Mouse (Mus musculus) neural tube, embryonic 12.5 days (tissue): Measurements from ENCODE around the gene Gm266. TPM values are rescaled to one million over a fixed set of nuclear protein-coding genes. Genes with fewer than 3 reads are reported as not detected.

Experiments
- ATAC-seq: fragments of 200-750 bp; cut with Nextera tagmentation; 2 replicates; pipeline ENCODE4 v1.8.0; 2017; ENCODE audit warnings: low read depth, mild to moderate bottlenecking, moderate TSS enrichment, moderate library complexity; ENCODE audit not compliant: low FRiP score
- H3K27ac ChIP-seq: fragments of 300-500 bp; sonication (generic); 2 replicates; pipeline ENCODE4 v1.5.1; 2016
- H3K27me3 ChIP-seq: fragments of 300-500 bp; sonication (generic); replicated peaks from 2 replicates; pipeline ENCODE4 v1.6.1; 2016; ENCODE audit warnings: mild to moderate bottlenecking
- H3K36me3 ChIP-seq: fragments of 300-500 bp; sonication (generic); 2 replicates; pipeline ENCODE4 v1.6.1; 2016; ENCODE audit warnings: mild to moderate bottlenecking
- H3K4me1 ChIP-seq: fragments of 300-500 bp; sonication (generic); 2 replicates; pipeline ENCODE4 v1.6.1; 2016
- H3K4me2 ChIP-seq: fragments of 300-500 bp; sonication (generic); replicated peaks from 2 replicates; pipeline ENCODE4 v1.6.1; 2016; ENCODE audit warnings: mild to moderate bottlenecking
- H3K4me3 ChIP-seq: fragments of 300-500 bp; sonication (generic); 2 replicates; pipeline ENCODE4 v1.5.1; 2016
- H3K9ac ChIP-seq: fragments of 300-500 bp; sonication (generic); 2 replicates; pipeline ENCODE4 v1.6.1; 2016; ENCODE audit warnings: mild to moderate bottlenecking
- H3K9me3 ChIP-seq: fragments of 300-500 bp; sonication (generic); 2 replicates; pipeline ENCODE4 v1.6.1; 2016; ENCODE audit warnings: mild to moderate bottlenecking
- WGBS: fragments of 180-500 bp; shearing (Covaris S2); methylation state at CpG from one replicate; pipeline ENCODE4 v1.1.7; 2016; 5-methylcytosine and 5-hydroxymethylcytosine counted together
- polyA plus RNA-seq: library from polyadenylated mRNA; unstranded; fragments of >200 nt; fragmentation: Nextera tagmentation; extraction: Ambion mirVana; gene quantifications from 2 replicates; pipeline ENCODE4 v1.2.1, GENCODE M21; 2016

The Gm266 gene
- polyA plus RNA-seq, 1 experiment from 2014 or later = 2.5 TPM

- H3K36me3 ChIP-seq = no peaks in the 10 kb centered on the region
- H3K4me1 ChIP-seq = peaks cover 9% of the 10 kb centered on the region; the same call in 1 of the 2 replicates
- no peak overlapping the region for H3K9ac ChIP-seq
- no peak overlapping the region for H3K4me3 ChIP-seq
- H3K4me2 ChIP-seq = no peak overlapping the region
- H3K27ac ChIP-seq = no peak overlapping the region
- 0 out of 2 replicates have a peak, but pooled peaks cover 3% of the 10 kb centered on the region for H3K27me3 ChIP-seq
- WGBS = 49% methylated on average over 5 of the region's 5 CpGs
- ATAC-seq = no peak
- 0 out of 2 replicates have a peak, but pooled peaks cover 7% of the 10 kb centered on the region for H3K9me3 ChIP-seq
These were observed 14.0 kb upstream of the Gm266 start for GRCm38 (mm10) chr12:111499617-111500016.

- no peaks in the 10 kb centered on the region for H3K36me3 ChIP-seq
- H3K4me1 ChIP-seq = peaks cover 9% of the 10 kb centered on the region; the same call in 1 of the 2 replicates
- peaks cover 1% of the 10 kb centered on the region; the same call in 1 of the 2 replicates for H3K9me3 ChIP-seq
- H3K27me3 ChIP-seq = no peaks in the 10 kb centered on the region
- no peak overlapping the region for H3K9ac ChIP-seq
- no peak overlapping the region for H3K27ac ChIP-seq
- H3K4me3 ChIP-seq = no peak overlapping the region
- ATAC-seq = no peak
- 54% methylated on average over 2 of the region's 2 CpGs for WGBS
- H3K4me2 ChIP-seq = no peak overlapping the region
These were observed 11.5 kb upstream of the Gm266 start for GRCm38 (mm10) chr12:111497076-111497475.

DNA sequence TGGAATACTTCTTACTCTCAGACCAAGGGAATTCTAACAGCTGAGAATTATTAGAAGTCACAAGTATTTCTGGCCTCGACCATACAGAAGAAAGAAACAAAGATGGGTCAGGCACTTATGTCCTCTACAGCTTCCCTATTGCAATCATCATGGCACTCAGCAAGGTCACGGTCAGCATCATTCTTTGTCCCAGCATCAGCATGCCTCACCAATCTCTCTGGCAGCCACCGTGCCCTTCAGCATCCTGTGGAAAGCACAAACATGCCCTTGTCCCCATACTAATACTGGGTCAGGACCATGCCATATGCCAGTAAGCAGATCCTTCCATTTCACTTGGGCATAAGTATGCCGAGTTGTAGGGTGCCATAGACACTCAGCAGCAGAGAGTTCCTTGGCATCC lies 9.3 kb upstream of the Gm266 start:
- no peak overlapping the region for H3K4me2 ChIP-seq
- H3K36me3 ChIP-seq = no peaks in the 10 kb centered on the region
- no peak overlapping the region for H3K27ac ChIP-seq
- no peak overlapping the region for H3K4me3 ChIP-seq
- H3K4me1 ChIP-seq = no peaks in the 10 kb centered on the region
- no peaks in the 10 kb centered on the region; the same call in 1 of the 2 replicates for H3K9me3 ChIP-seq
- H3K9ac ChIP-seq = no peak overlapping the region
- 66% methylated on average over 4 of the region's 4 CpGs for WGBS
- no peak for ATAC-seq
- H3K27me3 ChIP-seq = no peaks in the 10 kb centered on the region

- H3K9ac ChIP-seq = no peak overlapping the region
- H3K4me1 ChIP-seq = peaks cover 13% of the 10 kb centered on the region
- no peak for ATAC-seq
- no peaks in the 10 kb centered on the region for H3K36me3 ChIP-seq
- H3K9me3 ChIP-seq = no peaks in the 10 kb centered on the region; the same call in 1 of the 2 replicates
- H3K27me3 ChIP-seq = peaks cover 49% of the 10 kb centered on the region
- H3K27ac ChIP-seq = no peak overlapping the region
- no peak overlapping the region for H3K4me3 ChIP-seq
- 71% methylated on average over 11 of the region's 11 CpGs for WGBS
- H3K4me2 ChIP-seq = no peak overlapping the region
These were observed 3.7 kb upstream of the Gm266 start for GRCm38 (mm10) chr12:111489261-111489865.

DNA sequence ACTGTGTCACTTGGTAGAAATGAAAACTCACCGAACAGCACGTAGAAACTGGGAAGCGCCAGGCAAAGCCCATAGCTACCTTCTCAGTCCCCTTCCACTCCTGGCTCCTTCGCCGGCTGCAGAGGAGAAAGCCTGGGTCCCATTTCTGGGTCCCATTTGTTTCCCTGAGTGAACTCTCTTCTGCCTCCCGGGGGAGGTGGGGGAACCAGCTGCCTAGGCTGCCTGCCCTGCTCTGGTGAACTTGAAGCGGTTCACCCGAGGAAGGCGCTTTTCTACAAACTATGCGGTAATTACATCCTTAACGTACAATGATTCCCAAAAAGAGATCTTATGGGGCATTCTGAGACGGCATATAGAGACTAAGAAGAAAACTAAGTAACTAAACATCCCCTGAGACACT lies 832 bp upstream of the Gm266 start:
- Histone ChIP-seq H3K4me2 (peak overlapping the region; percentile 70), H3K9ac (no peak overlapping the region), H3K27me3 (peaks cover 57% of the 10 kb centered on the region), H3K36me3 (no peaks in the 10 kb centered on the region), H3K4me3 (0 out of 2 replicates have a peak overlapping the region, but pooled peaks have one; percentile 42), H3K9me3 (no peaks in the 10 kb centered on the region), H3K4me1 (peaks cover 13% of the 10 kb centered on the region), H3K27ac (no peak overlapping the region)
- WGBS = 5% methylated on average over 12 of the region's 12 CpGs
- no peak for ATAC-seq

GRCm38 (mm10) chr12:111485046-111485651 lies 474 bp downstream of the Gm266 start:
- peaks cover 13% of the 10 kb centered on the region for H3K4me1 ChIP-seq
- H3K27me3 ChIP-seq = peaks cover 57% of the 10 kb centered on the region
- H3K9me3 ChIP-seq = no peaks in the 10 kb centered on the region
- H3K9ac ChIP-seq = peak overlapping the region; percentile 48; the same call in 1 of the 2 replicates
- H3K4me3 ChIP-seq = peak overlapping the region; percentile 42
- no peak for ATAC-seq
- no peak overlapping the region for H3K27ac ChIP-seq
- WGBS = under 1% methylated on average over 63 of the region's 63 CpGs
- peak overlapping the region; percentile 70 for H3K4me2 ChIP-seq
- no peaks in the 10 kb centered on the region for H3K36me3 ChIP-seq

DNA sequence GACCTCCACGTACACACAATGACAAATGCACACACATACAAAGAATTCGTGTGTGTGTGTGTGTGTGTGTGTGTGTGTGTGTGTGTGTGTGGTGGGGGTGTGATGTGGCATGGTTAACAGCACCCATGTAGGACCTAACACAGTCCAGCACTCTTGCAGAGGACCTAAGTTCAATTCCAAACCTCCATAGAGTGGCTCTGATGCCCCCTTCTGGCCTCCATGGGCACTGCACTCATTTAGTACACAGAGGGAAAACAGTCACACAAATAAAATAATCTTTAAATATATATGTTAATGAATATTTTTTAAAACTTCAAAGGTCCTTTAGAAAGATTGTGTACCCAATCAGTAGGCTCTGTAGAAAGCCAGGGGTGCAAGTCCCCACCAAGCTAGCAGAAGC lies 5.7 kb downstream of the Gm266 start:
- Histone ChIP-seq H3K27ac (no peak overlapping the region), H3K9ac (no peak overlapping the region), H3K9me3 (no peaks in the 10 kb centered on the region), H3K4me3 (no peak overlapping the region), H3K4me2 (no peak overlapping the region), H3K36me3 (no peaks in the 10 kb centered on the region), H3K27me3 (peaks cover 15% of the 10 kb centered on the region), H3K4me1 (peaks cover under 1% of the 10 kb centered on the region; the same call in 1 of the 2 replicates)
- WGBS = 64% methylated on average over 2 of the region's 2 CpGs
- no peak for ATAC-seq

DNA sequence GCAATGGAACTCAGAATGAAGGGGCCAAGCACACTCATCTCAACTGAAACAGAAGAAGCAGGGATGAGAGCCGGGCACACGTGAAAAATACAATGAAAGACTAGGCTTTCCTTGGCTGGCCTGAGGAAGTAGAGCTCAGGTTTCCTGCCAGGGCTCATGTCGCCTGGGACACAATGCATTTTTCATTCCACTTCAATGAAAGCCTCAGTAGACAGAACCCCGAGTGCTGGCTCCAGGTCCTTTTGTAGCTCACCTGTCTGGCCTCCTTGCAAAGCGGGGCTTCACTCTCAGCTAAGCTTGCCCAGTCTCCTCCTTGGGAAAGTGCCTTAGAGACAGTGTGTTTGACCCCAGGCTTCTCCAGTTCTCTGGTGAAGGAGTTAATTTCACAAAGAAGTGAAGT lies 6.7 kb downstream of the Gm266 start:
- Histone ChIP-seq H3K9ac (no peak overlapping the region), H3K9me3 (no peaks in the 10 kb centered on the region), H3K4me3 (no peak overlapping the region), H3K36me3 (no peaks in the 10 kb centered on the region), H3K4me1 (peaks cover 6% of the 10 kb centered on the region), H3K4me2 (no peak overlapping the region), H3K27ac (no peak overlapping the region), H3K27me3 (peaks cover 6% of the 10 kb centered on the region)
- ATAC-seq = no peak
- WGBS = 68% methylated on average over 5 of the region's 5 CpGs

DNA sequence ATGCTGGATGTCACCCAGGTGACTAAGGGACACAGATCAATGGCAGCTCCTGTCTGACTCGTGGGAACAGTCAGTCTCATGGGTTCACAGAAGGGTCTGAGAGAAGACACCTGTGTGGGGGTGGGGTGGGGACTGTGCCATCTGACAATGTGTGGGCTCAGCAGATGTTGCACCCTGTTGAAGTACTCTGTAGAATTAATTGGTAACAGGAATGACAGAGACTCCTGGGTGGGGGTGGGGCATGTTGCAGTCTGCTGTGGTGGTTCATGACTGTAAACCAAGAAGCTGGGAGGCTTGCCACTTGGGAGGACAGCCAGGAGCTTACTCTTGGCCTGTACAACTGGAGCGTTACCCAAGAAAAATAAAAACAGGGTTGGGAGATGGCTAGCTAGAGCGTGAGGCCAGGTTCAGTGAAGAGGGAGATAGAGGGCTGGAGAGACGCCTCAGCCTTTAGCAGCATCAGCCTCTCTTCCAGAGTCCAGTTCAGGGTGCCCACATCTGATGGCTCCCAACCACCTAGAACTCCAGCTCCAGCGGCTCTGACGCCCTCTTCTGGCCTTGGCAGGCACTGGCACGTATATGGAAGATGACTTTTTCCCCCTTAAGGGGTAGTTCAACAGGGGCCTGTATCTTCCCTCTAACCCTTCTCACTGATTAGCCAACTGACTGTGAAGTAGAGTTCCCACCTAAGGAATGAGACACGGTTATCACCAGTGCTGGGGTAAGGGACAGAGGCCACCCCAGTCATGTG lies 10.6 kb downstream of the Gm266 start:
- Histone ChIP-seq H3K4me2 (no peak overlapping the region), H3K9ac (no peak overlapping the region), H3K9me3 (no peaks in the 10 kb centered on the region), H3K4me3 (no peak overlapping the region), H3K27me3 (0 out of 2 replicates have a peak, but pooled peaks cover 3% of the 10 kb centered on the region), H3K36me3 (no peaks in the 10 kb centered on the region), H3K27ac (no peak overlapping the region), H3K4me1 (peaks cover 6% of the 10 kb centered on the region; the same call in 1 of the 2 replicates)
- ATAC-seq = no peak
- 60% methylated on average over 8 of the region's 8 CpGs for WGBS

GRCm38 (mm10) chr12:111474384-111474783 lies 11.2 kb downstream of the Gm266 start:
- Histone ChIP-seq H3K9me3 (no peaks in the 10 kb centered on the region), H3K9ac (no peak overlapping the region), H3K4me2 (no peak overlapping the region), H3K4me3 (no peak overlapping the region), H3K27ac (no peak overlapping the region), H3K36me3 (no peaks in the 10 kb centered on the region), H3K27me3 (0 out of 2 replicates have a peak, but pooled peaks cover 3% of the 10 kb centered on the region), H3K4me1 (peaks cover 6% of the 10 kb centered on the region; the same call in 1 of the 2 replicates)
- ATAC-seq = no peak
- WGBS = 93% methylated on average over 3 of the region's 3 CpGs

DNA sequence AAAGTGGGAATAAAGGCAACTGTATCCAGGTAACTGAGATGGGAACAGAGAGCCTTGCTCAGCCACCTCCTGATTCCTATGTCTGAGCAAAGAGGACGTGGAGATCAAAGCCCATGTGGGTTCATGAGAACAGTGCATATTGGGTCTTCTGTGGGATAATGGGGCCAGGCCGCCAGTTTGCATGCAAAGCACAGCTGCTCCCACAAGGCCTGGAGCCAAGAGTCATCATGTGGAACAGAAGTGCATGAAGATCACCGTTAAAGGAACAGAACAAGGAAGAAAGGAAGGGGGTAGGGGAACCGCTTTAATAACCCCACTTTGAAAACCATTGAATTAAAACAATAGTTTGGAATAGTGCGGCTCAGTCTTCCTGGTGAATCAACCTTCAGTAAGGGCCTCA lies 12.7 kb downstream of the Gm266 start:
- no peak overlapping the region for H3K27ac ChIP-seq
- no peak overlapping the region for H3K9ac ChIP-seq
- H3K4me1 ChIP-seq = peaks cover 6% of the 10 kb centered on the region; the same call in 1 of the 2 replicates
- no peaks in the 10 kb centered on the region for H3K9me3 ChIP-seq
- no peaks in the 10 kb centered on the region for H3K27me3 ChIP-seq
- no peaks in the 10 kb centered on the region for H3K36me3 ChIP-seq
- H3K4me3 ChIP-seq = no peak overlapping the region
- no peak for ATAC-seq
- WGBS = 62% methylated on average over 5 of the region's 5 CpGs
- no peak overlapping the region for H3K4me2 ChIP-seq

GRCm38 (mm10) chr12:111471721-111472120 lies 13.9 kb downstream of the Gm266 start:
- Histone ChIP-seq H3K4me3 (no peak overlapping the region), H3K4me1 (peaks cover 6% of the 10 kb centered on the region; the same call in 1 of the 2 replicates)
- WGBS = 87% methylated on average over 3 of the region's 3 CpGs

More at GRCm38 (mm10) chr12:111471721-111472120, 13.9 kb downstream of the Gm266 start:
- H3K9ac ChIP-seq = no peak overlapping the region
- H3K4me2 ChIP-seq = no peak overlapping the region
- no peak overlapping the region for H3K27ac ChIP-seq
- H3K36me3 ChIP-seq = no peaks in the 10 kb centered on the region
- H3K9me3 ChIP-seq = no peaks in the 10 kb centered on the region
- no peaks in the 10 kb centered on the region for H3K27me3 ChIP-seq
- ATAC-seq = no peak
